Mouse (Mus musculus) thymus, postnatal 36 days (tissue): ENCODE results near the gene Ces1f.
"Not testable (repeated sequence)": the region's sequence is repeated elsewhere in the genome, so short reads cannot be mapped to it uniquely, and the experiment has no call there.

ENCODE experiments used
- DNase-seq, 2 experiments: peaks; one replicate each; pipeline ENCODE4 v3.0.0; 2022; ENCODE audit warnings: mixed read lengths in 2 of 2

The Ces1f gene

DNA sequence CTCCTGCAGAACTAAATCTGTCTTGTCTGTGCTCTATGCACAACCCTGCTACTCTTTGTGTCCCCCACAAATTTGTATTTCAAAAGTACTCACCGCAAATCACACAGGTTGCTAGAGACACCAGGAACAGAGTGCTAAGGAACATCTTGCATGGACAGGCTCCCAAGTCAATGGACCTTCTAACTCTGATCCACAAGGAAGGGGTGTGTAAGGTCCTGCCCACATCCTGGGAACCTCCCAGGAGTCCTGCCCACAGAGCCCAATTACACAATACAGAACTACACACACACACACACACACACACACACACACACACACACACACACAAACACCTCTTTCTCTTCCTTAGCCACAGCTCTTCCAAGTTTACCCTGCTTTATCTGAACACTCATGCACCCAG is at the start of gene Ces1f:
Ces1f (minus strand) TSS at position 192 of the 400 bp plus-strand sequence.
- no peak for DNase-seq

DNA sequence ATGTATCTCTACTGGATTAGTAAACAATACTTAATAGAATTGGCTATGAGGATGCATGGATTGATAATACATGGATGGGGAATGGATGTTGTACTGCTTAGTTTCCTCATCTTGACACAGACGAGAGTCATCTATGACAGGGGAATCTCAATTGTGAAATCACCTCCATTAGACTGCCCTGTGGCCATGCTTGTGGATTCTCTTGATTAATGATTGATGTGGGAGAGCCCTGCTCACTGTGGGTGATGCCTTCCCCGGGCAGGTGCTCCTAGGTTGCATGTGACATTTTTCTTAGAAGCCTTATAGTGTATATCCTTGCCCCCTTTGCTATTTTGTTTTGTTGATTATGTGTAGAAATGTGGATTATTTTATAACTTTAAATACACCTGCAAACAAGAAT is 45.6 kb upstream of the Ces1f start:
- no peak for DNase-seq

DNA sequence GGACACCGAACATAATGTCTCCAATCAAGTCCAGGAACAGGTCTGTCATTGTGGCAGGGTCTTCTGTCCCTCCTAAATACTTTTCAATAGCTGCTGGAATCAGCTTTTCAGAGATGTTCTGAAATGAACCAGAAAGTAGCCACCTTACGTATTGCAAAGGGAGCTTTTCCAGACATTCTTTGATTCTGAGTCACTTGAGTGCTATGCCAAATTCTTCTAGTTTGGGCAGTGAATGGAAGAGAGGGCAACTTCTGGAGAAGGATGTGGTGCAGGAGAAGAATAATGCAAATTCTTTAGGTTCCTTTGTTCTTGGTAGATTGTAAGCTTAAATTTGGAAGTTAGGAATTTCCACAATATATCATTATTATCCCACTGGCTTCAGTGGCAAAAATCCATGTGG is 37.5 kb upstream of the Ces1f start:
- no peak for DNase-seq

DNA sequence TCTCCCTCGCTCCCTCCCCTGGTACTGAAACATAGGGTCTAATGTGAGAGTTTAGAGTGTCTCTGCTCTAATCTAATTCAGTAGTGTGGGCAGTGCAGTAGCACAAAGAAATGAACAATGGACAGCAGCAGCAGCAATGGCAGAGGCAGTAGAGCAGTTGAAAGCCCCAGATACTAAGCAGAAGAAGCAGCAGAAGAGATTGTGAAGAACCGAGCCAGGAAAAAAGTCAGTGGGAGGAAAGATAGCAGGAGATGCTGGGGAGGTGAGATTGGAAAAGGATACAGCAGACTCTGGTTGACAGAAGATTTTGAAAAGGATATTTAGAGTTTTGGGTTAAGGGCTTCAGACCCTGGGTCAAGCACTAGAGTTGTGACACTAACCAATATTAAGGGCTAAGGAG is 36.0 kb upstream of the Ces1f start:
- DNase-seq: no peak

DNA sequence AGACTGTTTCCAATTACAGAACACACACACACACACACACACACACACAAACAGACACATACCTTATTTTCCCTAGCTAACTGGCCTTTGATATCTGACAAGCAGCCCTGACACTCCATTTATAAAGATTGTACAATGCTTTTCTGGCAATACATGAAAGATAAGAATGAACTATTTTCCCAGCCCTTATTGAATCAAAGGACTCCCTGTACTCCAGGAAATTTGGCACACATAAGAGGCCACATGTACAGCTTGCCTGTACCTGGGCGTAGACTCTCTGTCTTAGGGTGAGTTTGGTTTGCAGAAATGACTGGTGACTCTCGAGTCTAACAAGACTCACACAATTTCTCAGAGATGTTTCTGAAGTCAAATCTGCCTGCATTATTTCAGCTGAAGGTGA is 4.3 kb upstream of the Ces1f start:
- no peak for DNase-seq

DNA sequence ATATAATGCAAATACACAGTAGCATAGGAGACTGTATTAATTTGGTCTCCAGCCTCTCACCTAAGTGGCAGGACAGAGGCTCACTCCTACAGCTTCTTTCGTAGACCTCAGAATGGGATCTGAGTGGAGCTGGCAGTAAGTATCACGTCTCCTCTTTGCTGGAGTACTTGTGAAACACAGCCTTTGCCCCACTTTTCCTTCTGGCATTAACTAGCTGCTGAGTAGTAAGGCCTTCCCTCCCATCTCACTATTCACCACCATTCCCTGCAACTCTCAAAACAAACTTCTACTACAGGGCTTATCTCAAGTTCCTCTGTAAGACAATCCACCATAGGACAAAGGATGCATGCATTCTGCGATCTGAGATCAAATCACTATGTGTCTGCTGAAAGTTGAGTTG is 2.8 kb upstream of the Ces1f start:
- no peak for DNase-seq

DNA sequence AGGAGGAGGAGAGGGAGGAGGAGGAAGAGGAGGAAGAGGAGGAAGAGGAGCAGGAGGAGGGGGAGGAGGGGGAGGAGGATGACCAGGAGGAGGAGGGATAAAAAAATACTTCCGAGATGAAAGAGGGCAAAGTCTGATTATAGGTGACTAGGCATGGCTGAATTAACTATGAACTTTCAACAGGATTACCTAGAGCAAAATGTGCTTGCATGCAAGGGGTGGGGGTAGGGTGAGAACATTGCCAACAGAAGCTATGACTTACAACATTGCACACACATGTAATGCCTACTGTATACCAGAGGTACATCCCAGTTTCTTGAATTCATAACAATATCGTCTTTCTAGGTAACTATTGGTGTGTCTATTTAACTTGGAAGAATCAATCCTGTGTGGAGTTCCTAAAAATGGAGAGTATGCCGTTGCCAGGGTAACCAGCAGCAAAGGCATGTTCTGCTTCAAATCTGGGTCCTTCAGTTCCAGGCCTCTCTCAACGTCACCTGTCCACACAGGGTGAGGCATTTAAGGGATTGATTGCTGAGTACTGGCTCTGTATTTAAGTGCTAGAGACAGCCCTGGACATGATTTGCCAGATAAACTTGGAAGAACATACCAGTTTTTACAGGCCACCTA is 1.3 kb downstream of the Ces1f start:
- no peak for DNase-seq

DNA sequence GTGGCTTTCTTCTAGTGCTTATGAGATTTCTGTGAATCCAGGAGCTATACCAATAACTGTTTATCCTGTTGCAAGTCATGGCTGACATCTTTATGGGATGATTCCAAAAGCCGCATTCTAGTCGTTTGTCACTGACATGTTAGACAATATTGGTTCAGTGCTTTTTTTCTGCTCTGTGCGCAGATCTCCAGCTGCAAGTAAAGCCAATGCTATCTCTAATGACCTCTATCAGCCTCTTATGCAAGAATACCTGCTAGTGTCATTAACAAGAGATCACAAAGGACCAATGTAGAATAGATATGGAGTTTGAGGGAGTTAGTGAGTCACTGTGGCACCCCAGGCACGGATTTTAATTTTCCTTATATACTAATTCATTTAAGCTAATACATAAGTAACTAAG is 4.9 kb downstream of the Ces1f start:
- DNase-seq: no peak

DNA sequence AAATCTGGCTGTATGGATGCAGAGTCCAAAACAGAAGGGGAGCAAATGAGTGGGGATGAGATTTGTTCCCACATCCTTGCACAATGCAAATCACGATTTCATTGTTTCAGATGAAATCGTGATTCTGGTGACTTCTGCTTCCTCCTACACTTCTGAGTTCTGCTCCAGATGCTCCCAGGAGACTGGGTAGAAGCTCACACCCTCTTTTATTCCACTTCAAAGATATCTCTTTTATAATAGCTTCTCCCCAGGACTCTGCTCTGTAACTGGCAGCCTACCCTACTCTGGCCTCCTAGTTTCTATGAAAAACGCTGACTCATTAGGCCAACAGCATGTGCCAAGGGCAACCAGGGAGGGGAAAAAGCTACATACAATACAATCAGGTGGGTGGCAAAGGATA is 6.2 kb downstream of the Ces1f start:
- no peak for DNase-seq

DNA sequence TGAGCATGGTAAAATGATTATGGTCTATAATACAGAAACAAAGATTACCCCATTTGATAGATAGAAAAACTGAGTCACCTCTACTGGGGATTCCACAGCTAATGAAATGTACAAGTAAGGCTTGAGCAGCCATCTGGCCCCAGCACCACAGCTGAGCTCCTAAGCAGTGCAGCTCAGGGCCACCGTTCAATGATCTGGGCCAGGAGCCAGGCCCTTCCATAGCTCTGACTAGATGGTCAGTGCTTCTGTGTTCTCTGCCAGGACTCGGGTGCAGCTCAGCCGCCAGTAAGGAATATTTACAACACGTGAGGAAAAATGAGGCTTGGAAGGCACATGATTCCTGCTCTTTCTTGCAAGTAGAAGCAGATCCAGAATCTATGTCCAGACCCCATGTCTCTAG is 6.9 kb downstream of the Ces1f start:
- DNase-seq: no peak

DNA sequence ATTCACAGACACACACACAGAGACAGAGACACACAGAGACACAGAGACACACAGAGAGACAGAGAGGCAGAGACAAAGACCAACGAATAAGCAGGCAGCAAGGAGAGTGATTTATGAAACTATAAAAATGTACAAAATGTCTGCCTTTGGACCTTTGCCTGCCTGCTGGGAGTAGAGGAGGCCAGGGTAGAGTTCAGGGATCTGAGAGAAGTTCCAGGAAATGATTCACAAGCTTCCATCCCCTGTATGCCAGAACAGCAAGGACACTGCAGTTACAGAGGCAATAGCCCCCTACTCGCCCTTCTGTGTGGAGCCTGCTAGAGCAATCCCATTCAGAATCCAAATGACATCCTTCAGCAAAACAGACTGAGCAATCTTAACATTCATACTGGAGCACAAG is 18.1 kb downstream of the Ces1f start:
- DNase-seq: no peak

DNA sequence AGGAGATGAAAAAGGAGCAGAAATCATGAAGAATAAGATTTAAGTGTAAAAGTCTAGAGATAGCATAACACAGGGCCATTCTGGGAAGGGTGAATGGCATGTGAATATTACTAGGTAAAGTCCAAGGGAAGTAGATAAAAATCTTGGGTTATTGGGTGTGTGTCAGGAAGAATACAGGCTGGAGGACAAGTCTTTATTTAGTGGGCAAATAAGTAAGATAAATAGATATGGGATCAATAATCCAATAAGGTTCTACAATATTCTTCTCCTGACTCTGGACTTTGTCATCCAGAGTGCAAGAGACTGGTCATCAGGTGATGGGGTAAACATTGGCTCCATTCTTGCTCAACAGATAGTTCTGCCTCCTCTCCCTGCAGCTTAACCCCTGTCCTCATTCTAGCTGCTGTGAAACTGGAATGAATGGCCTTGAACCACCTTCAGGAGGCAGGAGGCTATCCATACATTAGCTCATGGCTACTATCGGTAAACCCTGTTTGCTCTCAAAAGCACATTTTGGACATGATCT is 27.1 kb downstream of the Ces1f start:
- DNase-seq: no peak

DNA sequence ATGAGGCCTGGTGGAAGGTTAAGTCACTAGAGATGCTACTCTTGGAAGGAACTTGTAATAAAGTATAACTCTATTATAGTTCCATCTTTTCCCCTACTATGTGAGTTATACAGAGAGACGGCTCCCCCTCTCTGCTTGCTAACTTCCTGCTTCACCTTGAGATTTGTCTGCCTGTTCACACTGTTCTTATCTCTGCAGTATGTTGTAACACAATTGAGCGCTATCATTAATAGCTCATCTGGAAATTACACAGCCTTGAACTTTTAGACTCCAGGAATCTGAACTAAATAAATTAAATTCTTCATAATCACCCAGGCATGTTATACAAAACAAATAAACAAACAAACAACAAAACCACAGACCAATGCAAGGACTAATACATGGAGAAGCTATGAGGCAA is 33.5 kb downstream of the Ces1f start:
- no peak for DNase-seq

DNA sequence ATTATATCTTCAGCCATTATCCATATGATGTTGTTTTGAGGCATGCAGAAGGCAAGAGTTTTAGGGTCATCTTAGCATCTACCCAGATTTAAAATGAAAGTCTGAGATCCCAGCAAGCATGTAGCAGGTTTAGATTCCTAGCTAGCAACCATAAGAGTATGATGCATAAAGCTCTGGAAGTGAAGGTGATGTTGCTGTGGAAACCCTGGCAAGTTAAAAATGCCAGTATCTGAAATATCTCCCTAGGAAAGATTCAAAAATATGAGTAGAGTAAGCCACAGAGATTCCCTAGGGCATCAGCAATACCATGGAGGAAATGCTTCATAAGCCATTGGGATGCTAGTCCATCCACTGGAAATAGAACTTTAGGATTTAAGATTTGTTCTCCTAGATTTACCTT is 39.7 kb downstream of the Ces1f start:
- DNase-seq: no peak

DNA sequence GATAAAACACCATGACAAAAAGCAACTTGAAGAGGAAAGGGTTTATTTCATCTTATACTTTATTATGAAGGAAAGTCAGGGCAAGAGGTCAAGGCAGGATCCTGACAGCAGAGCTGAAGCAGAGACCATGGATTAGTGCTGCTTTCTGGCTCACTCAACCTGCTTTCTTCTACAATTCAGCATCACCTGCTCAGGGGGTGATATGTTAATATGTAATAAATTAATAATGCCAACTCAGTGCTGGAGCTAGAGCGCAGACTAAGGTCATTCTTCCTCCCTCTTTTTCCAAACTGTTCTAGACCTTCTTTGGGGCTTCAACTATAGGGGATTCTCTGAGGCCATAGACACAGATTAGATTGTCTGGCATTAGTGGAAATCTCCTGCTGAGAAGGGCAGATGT is 43.9 kb downstream of the Ces1f start:
- DNase-seq: no peak

DNA sequence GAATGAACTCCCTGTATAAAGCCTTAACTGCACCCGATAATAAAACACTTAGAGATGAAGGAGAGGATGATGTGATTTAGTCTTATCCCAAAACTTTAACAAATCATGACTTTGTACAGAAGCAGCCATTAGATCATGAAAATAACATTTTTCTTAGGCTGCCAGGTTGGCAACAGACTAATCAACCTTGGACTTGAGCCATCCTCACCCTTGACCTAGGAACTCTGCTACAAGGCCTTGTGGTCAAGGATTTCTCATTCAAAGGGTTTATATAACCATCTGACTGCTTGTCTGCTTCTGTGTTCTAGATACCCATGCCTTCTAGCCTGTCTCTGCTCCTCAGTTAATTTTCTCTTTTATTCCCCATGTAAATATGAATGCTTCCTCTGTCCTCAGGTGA is 44.8 kb downstream of the Ces1f start:
- DNase-seq: no peak

DNA sequence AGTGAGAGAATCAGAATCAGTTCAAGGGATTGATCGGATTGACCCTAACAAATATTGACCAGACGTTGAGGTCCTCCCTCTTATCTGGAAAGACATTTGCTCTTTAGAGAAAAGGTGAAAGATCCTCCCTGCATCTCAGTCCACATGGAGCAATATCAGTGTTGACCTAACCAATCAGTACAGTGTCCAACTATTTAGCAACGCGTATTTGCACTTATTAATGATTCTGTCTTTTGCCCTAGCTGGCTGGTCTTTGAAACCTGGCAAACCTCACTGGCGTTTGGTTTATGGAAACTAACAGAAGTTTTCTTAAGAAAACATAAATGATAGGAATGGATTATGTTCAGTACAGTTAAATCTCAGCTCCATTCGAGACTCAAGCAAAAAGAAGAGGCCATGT is 45.5 kb downstream of the Ces1f start:
- DNase-seq: no peak

DNA sequence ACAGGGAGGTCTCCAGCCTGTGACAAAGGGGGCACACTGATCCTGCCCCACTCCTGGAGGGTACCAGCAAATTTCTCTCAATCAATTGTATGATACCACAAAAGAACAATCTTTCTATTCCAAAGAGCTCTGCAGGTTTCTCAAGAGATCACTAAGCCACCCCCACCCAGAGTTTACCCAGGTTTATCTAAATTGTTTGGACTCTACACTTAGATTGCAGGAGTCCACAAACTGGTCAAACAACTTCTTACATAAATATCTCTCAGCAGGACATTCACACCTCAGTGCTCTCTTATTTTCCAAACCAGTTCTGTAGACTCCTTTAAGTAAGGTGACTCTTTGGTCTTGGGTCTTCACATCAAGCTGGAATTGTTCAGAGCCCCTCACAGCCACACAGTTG is 50.1 kb downstream of the Ces1f start, which contains the start of gene Ces1e:
Ces1e (minus strand) TSS at position 174 of the 400 bp plus-strand sequence.
- no peak for DNase-seq

DNA sequence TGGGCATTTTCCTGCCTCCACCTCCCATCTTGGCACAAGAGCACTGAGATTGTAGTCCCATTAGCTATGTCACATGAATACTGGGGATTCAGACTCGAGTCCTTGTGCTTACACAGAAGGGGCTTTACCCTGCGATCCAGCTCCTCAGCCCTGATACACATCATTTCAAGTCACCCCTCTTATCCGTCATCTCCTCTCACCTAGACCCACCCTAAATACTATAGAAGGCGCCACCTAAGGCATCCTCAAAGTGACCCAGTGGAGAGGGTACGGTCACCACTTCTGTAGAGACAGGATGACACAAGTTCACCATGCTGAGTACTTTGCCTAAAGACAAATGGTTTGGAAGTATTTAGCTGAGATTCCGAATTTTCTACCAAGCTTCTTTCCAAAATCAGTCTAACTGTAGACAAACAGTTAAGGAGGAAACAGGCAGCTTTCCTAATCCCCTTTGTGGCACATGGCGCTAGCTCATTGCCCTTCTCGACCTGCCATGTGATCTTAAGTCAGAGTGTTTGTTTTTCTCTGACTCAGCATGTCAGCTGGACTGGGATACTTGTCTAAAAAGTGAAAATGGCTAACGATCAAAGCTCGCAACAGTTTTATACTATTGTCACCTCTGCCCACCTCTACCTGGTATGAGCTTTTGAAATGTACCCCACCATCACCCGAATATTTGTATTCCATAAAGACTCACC is 50.7 kb downstream of the Ces1f start:
- DNase-seq: no peak

DNA sequence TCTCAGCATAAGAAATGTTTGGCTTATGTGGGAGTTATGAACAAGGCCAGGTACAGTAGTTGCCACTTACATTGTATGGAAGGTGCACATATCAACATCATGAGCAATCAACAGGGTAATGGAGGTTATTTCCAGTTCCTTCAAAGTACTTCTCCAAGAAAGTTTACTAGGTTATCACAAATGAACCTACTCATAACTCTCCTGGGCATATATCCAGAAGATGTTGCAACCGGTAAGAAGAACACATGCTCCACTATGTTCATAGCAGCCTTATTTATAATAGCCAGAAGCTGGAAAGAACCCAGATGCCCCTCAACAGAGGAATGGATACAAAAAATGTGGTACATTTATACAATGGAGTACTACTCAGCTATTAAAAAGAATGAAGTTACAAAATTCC is 53.1 kb downstream of the Ces1f start:
- not testable (repeated sequence) for DNase-seq

DNA sequence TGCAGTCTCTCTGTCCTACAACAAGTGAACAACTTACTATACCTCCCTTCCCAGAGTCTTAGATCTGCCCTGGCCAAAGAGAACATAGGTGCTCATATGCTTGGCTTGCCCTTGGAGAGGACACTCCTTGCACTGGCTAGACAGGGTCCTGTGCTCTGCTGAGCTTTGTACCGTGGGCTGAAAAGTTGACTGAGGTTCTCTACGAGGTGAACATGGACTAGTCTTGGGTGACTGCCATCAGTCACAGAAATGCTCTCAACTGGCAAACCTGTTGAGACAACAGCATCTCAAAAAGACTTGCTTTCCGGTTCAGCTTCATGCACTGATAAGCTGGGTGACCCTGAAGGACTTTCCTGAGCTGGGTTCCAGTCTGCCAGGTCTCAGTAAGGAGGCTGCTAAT is 57.7 kb downstream of the Ces1f start:
- DNase-seq: no peak

DNA sequence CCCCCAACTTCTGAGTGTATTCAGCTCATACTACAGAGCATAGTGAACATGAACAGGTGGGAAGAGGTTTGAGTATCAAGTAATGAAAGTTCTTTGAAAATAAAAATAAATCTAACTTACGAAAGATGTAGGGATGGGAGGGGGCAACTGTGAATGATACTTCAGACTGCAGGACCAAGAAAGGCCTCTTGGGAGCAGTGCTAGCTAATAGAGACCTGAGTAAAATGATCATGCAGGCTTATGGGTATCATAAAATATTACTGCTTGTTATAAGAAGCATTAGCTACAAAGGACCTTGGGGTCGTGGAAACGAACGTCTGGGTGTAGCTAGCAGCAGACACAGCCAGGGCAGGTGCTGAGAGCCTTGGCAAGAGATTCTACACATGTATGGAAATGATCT is 61.7 kb downstream of the Ces1f start:
- DNase-seq: no peak

DNA sequence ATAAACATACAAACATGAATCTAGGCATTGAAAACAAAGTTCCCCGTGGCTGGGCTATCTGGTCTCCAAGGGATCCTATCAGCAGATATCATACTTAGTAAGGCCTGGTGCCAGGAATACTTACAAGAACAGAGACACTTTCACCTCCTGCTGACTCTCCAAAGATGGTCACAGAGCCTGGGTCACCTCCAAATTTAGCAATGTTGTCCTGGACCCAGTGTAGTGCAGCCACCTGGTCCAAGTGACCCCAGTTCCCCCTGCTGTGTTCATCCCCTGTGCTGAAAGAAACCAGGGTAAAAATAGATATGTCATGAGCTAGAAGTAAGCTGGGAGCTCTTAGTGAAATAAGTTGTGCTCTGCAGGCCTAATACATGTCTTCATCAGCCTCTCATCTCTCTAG is 62.2 kb downstream of the Ces1f start:
- DNase-seq: no peak

DNA sequence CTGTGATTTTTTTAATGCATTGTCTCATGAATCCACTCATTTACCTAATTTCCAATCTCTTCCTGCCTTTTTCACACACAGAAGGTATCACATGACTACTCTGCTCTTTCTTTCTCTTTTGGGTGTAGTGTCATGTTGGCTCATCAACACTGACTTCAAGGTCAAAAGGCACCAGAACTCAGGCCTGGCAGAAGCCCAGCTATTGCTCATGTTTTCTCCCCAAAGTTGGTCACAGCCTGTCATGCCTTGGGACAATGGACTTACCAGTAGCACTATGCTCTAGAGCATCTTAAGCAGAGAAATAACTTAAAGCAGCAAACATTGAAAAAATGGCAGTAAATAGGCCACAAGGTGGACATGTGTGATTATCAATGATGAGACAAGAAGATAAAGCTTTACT is 68.5 kb downstream of the Ces1f start:
- no peak for DNase-seq
